Mouse (Mus musculus): ENCODE results near the gene Nck2.

- TF ChIP-seq EP300 (IDR thresholded peaks at IDR 0.05; ENCODE audit: low read depth) (no peak), CTCF (IDR thresholded peaks at IDR 0.05; ENCODE audit: low read depth) (no peak)
These were observed 111.0 kb downstream of the Nck2 start for GRCm38 (mm10) chr1:43555222-43555974.

Data from liver, postnatal 0 days (tissue).